ENCODE assay signal across 8 mouse cellular contexts in genomic region chr17:45871666-45872653, GRCm38 (mm10).
DNase-seq lines count a peak whose midpoint lies in the region; ATAC-seq lines count a peak whose summit lies in the region.
"Had no signal": no experiment of that assay in that cellular context is flagged by ENCODE, and none has a peak within 500 bp of the region (broad histone marks: within the 10 kb centered on the region; RNA-seq: fewer than 3 reads in every experiment).

No protein-coding gene starts in this region.

- H3K9me3 ChIP-seq in lung, embryonic 16.5 days (ENCODE audit: control insufficient read depth, low read length) = no peaks in the 10 kb centered on the region
- no peaks in the 10 kb centered on the region for H3K9me3 ChIP-seq in forebrain, embryonic 13.5 days (replicated peaks)
- H3K9me3 ChIP-seq in stomach, embryonic 14.5 days (ENCODE audit: control insufficient read depth, low read depth, low read length) = no peaks in the 10 kb centered on the region

- peaks cover 11% of the 10 kb centered on the region for H3K27me3 ChIP-seq in lung, embryonic 16.5 days (ENCODE audit: control insufficient read depth, insufficient read depth, low read depth, low read length)
- peaks cover 3% of the 10 kb centered on the region; the same call in 1 of the 2 replicates for H3K27me3 ChIP-seq in forebrain, embryonic 13.5 days
- no peaks in the 10 kb centered on the region for H3K27me3 ChIP-seq in stomach, embryonic 14.5 days (ENCODE audit: control insufficient read depth, insufficient read depth, low read length)

- H3K27ac ChIP-seq in lung, embryonic 16.5 days (ENCODE audit: low read length) = peak overlapping the region; percentile 55
- peak overlapping the region; percentile 33 for H3K27ac ChIP-seq in forebrain, embryonic 13.5 days
- H3K27ac ChIP-seq in stomach, embryonic 14.5 days (ENCODE audit: low read length) = peak overlapping the region; percentile 30; the same call in 1 of the 2 replicates

- 24% methylated on average over 22 of the region's 22 CpGs for WGBS in lung, embryonic 16.5 days
- 37% methylated on average over 22 of the region's 22 CpGs for WGBS in forebrain, embryonic 13.5 days
- 46% methylated on average over 22 of the region's 22 CpGs for WGBS in stomach, embryonic 14.5 days

- H3K9ac ChIP-seq in lung, embryonic 16.5 days (ENCODE audit: low read length) = no peak overlapping the region; the same call in 1 of the 2 replicates
- 0 out of 2 replicates have a peak overlapping the region, but pooled peaks have one; percentile 40 for H3K9ac ChIP-seq in forebrain, embryonic 13.5 days
- no peak overlapping the region for H3K9ac ChIP-seq in stomach, embryonic 14.5 days (replicated peaks; ENCODE audit: low read depth, low read length)

- ATAC-seq in lung, embryonic 16.5 days (ENCODE audit: low read depth) = 0 out of 2 replicates have a peak, but pooled peaks have one; percentile 10
- ATAC-seq in forebrain, embryonic 13.5 days = no peak
- ATAC-seq in stomach, embryonic 14.5 days (ENCODE audit: insufficient number of reproducible peaks, insufficient read depth, low FRiP score, low read depth) = no peak
- ATAC-seq: inflammation-experienced regulatory T-cells, adult 6 months had no signal

- DNase-seq in lung, postnatal 14 days = no peak
- DNase-seq in kidney, postnatal 14 days = peak; percentile 68
- no peak for DNase-seq in embryo, embryonic 11 days
- no peak for DNase-seq in frontal cortex, postnatal 14 days (ENCODE audit: low spot score in 2 of 2)

- H3K4me3 ChIP-seq in lung, embryonic 16.5 days (ENCODE audit: low read length) = no peak overlapping the region
- no peak overlapping the region for H3K4me3 ChIP-seq in forebrain, embryonic 13.5 days
- no peak overlapping the region for H3K4me3 ChIP-seq in stomach, embryonic 14.5 days (ENCODE audit: low read depth, low read length)

- H3K4me2 ChIP-seq in lung, embryonic 16.5 days (ENCODE audit: low read depth, low read length) = peak overlapping the region; percentile 12
- H3K4me2 ChIP-seq in forebrain, embryonic 13.5 days = peak overlapping the region; percentile 36
- peak overlapping the region; percentile 13; the same call in 1 of the 2 replicates for H3K4me2 ChIP-seq in stomach, embryonic 14.5 days (replicated peaks; ENCODE audit: low read depth, low read length)

- no peaks in the 10 kb centered on the region for H3K36me3 ChIP-seq in lung, embryonic 16.5 days (ENCODE audit: control insufficient read depth, insufficient read depth, low read length)
- no peaks in the 10 kb centered on the region for H3K36me3 ChIP-seq in forebrain, embryonic 13.5 days (ENCODE audit: poor library complexity, severe bottlenecking)
- H3K36me3 ChIP-seq in stomach, embryonic 14.5 days (ENCODE audit: control insufficient read depth, insufficient read depth, low read length) = no peaks in the 10 kb centered on the region

- peaks cover 36% of the 10 kb centered on the region for H3K4me1 ChIP-seq in lung, embryonic 16.5 days (replicated peaks; ENCODE audit: control insufficient read depth, insufficient read depth, low read length)
- peaks cover 39% of the 10 kb centered on the region for H3K4me1 ChIP-seq in forebrain, embryonic 13.5 days
- H3K4me1 ChIP-seq in stomach, embryonic 14.5 days (ENCODE audit: control insufficient read depth, insufficient read depth, low read length) = peaks cover 24% of the 10 kb centered on the region
